Mouse (Mus musculus): ENCODE results near the gene Exoc2. TPM values are rescaled to one million over a fixed set of nuclear protein-coding genes. Genes with fewer than 3 reads are reported as not detected.

Exoc2 gene
- total RNA-seq, 1 experiment from 2014 or later = 57.1 TPM

Other genes starting within 250 kb of the Exoc2 start
- 62.0 and 67.5 TPM in 2 replicates for gene Irf4, start 224.9 kb downstream of the Exoc2 start, total RNA-seq (2017)
- gene Hus1b, start 26.3 kb downstream of the Exoc2 start, total RNA-seq (2017) = 1.8 and 1.9 TPM in 2 replicates
- not detected in 2 replicates for gene Gm5447, start 111 bp upstream of the Exoc2 start, total RNA-seq (2017)

Data from neutrophil, adult 5-6 weeks (primary cell).